Mouse (Mus musculus) ovary, adult 10 weeks (tissue): Measurements from ENCODE around the gene Brinp1. TPM values are rescaled to one million over a fixed set of nuclear protein-coding genes. Genes with fewer than 3 reads are reported as not detected.

Source experiments
- polyA plus RNA-seq: library from polyadenylated mRNA; stranded (reverse); fragments of 350-450 nt; fragmentation: Illumina TruSeq; extraction: RNeasy Lipid Tissue Mini Kit (QIAGEN cat#74804); gene quantifications from one replicate; pipeline ENCODE4 v1.2.3, GENCODE M21; 2014

Brinp1 gene
- polyA plus RNA-seq, result 0.37 TPM

DNA sequence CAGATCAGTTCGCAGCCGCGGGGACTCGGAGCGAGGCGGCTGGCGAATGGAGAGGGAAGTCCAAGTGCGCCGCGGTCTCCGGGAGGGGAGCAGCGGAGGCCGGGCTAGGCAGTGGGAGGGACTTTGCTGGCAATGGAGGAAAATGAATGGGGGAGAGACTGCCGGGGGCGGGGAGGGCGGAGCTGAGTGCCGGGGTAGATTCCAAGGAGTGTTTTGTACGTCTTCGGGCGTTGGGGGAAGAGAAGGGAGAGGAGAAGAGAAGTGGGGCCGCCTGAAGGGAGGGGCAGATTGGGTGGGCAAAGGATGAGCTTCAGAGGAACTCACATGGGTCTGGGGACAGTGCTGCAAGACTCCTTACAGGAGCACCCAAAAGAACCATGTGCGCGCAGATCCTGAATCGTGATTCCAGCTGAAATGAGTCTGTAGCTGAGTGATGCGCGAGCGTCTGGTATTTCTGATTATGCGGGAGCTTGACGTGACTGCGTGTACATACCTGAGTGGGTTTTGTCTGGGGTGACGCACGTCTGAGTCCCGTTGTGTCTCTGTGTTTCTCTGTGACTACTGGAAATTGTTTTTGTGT, at the start of gene Brinp1:
Gene Brinp1 (minus strand): TSS at position 76 of the 580 bp plus-strand sequence.

